Comparison of ENCODE assay signal across 29 mouse cellular contexts in genomic region chr16:88256101-88256500, GRCm38 (mm10). TPM values are rescaled to one million over a fixed set of nuclear protein-coding genes. Genes with fewer than 3 reads are reported as not detected.
"Had no signal": no experiment of that assay in that cellular context is flagged by ENCODE, and none has a peak within 500 bp of the region (broad histone marks: within the 10 kb centered on the region; RNA-seq: fewer than 3 reads in every experiment).

No protein-coding gene starts in this region.

- DNase-seq: gastrocnemius, postnatal 14 days; gastrocnemius, postnatal 36 days; heart, adult 11 months; heart, adult 2 months; heart, postnatal 14 days; heart, postnatal 36 days; kidney, adult 11 months; kidney, adult 2 months; kidney, adult 9 months; kidney, postnatal 14 days; kidney, postnatal 36 days; liver; liver, embryonic 13.5 days had no signal

- H3K4me1 ChIP-seq: heart, embryonic 13.5 days; heart, embryonic 15.5 days; kidney, embryonic 15.5 days; limb, embryonic 10.5 days; limb, embryonic 12.5 days; liver, embryonic 13.5 days; liver, embryonic 15.5 days had no signal

- ATAC-seq: intestine, embryonic 16.5 days had no signal

- H3K27me3 ChIP-seq: heart, embryonic 13.5 days; heart, embryonic 15.5 days; kidney, embryonic 15.5 days; limb, embryonic 12.5 days; liver, embryonic 13.5 days; liver, embryonic 15.5 days had no signal

- H3K9ac ChIP-seq: heart, embryonic 13.5 days; heart, embryonic 15.5 days; hindbrain, embryonic 14.5 days; kidney, embryonic 15.5 days; limb, embryonic 12.5 days; liver, embryonic 13.5 days; liver, embryonic 15.5 days had no signal

- H3K9me3 ChIP-seq: heart, embryonic 13.5 days; heart, embryonic 15.5 days; kidney, embryonic 15.5 days; limb, embryonic 10.5 days; limb, embryonic 12.5 days; liver, embryonic 13.5 days; liver, embryonic 15.5 days had no signal

- H3K4me3 ChIP-seq: heart, adult 2 months; heart, embryonic 13.5 days; heart, embryonic 15.5 days; kidney, embryonic 15.5 days; left cerebral cortex, adult 2 months; limb, embryonic 10.5 days; limb, embryonic 12.5 days; liver, embryonic 13.5 days; liver, embryonic 15.5 days had no signal

- H3K4me2 ChIP-seq: heart, embryonic 11.5 days; heart, embryonic 13.5 days; heart, embryonic 15.5 days; hindbrain, embryonic 14.5 days; kidney, embryonic 15.5 days; limb, embryonic 12.5 days; liver, embryonic 11.5 days; liver, embryonic 13.5 days; liver, embryonic 15.5 days had no signal

- H3K36me3 ChIP-seq: heart, embryonic 13.5 days; heart, embryonic 15.5 days; kidney, embryonic 15.5 days; limb, embryonic 10.5 days; limb, embryonic 12.5 days; liver, embryonic 13.5 days; liver, embryonic 15.5 days had no signal

- H3K27ac ChIP-seq: heart, adult 2 months; heart, embryonic 13.5 days; heart, embryonic 15.5 days; hindbrain, embryonic 14.5 days; kidney, embryonic 15.5 days; kidney, postnatal 0 days; left cerebral cortex, adult 2 months; limb, embryonic 10.5 days; limb, embryonic 12.5 days; liver, embryonic 13.5 days; liver, embryonic 15.5 days had no signal

RNA-seq across cellular contexts. Expression of gene Grik1, which starts 34.0 kb away (rescaled TPM):
- total RNA-seq: gastrocnemius, adult 18-20 months; gastrocnemius, adult 8-10 months; gastrocnemius, postnatal 36 days; heart, adult 2 months; heart, postnatal 36 days; hematopoietic stem cell, adult 5-6 weeks had no signal
- polyA plus RNA-seq: gonadal fat pad, adult 2 months; heart, adult 2 months; liver, embryonic 15.5 days had no signal
